Mouse (Mus musculus): ENCODE measurements around the gene Higd1c. TPM values are rescaled to one million over a fixed set of nuclear protein-coding genes. Genes with fewer than 3 reads are reported as not detected.

Gene Higd1c
- polyA plus RNA-seq, 1 experiment from 2014 or later: not detected

GRCm38 (mm10) chr15:100433234-100433633 lies 68.9 kb downstream of the Higd1c start:
- no peak for ATAC-seq
- Histone ChIP-seq H3K27me3 (no peaks in the 10 kb centered on the region), H3K9me3 (replicated peaks) (no peaks in the 10 kb centered on the region), H3K4me2 (no peak overlapping the region), H3K9ac (no peak overlapping the region), H3K36me3 (ENCODE audit: poor library complexity, severe bottlenecking) (no peaks in the 10 kb centered on the region), H3K4me3 (no peak overlapping the region), H3K4me1 (no peaks in the 10 kb centered on the region), H3K27ac (no peak overlapping the region)
- 70% methylated on average over 4 of the region's 4 CpGs for WGBS

Other genes starting within 250 kb of the Higd1c start
- 25.8 and 27.8 TPM in 2 replicates for gene Atf1, start 136.7 kb upstream of the Higd1c start, polyA plus RNA-seq (2015; fragmentation: Nextera tagmentation; extraction: Ambion mirVana)
- gene Tmprss12, start 83.7 kb upstream of the Higd1c start, polyA plus RNA-seq (2015; fragmentation: Nextera tagmentation; extraction: Ambion mirVana): not detected in 2 replicates
- 3.2 and 4.6 TPM in 2 replicates for gene Mettl7a1, start 60.4 kb upstream of the Higd1c start, polyA plus RNA-seq (2015; fragmentation: Nextera tagmentation; extraction: Ambion mirVana)
- gene Mettl7a3, start 29.6 kb upstream of the Higd1c start, polyA plus RNA-seq (2015; fragmentation: Nextera tagmentation; extraction: Ambion mirVana): not detected in 2 replicates
- gene Methig1, start 11.4 kb upstream of the Higd1c start, polyA plus RNA-seq (2015; fragmentation: Nextera tagmentation; extraction: Ambion mirVana): not detected in 2 replicates
- not detected in 2 replicates for gene Mettl7a2, start 11.3 kb upstream of the Higd1c start, polyA plus RNA-seq (2015; fragmentation: Nextera tagmentation; extraction: Ambion mirVana)
- 0.06 TPM in 1 of 2 replicates, not detected in the other for gene Gm5475, start 57.6 kb downstream of the Higd1c start, polyA plus RNA-seq (2015; fragmentation: Nextera tagmentation; extraction: Ambion mirVana)
- gene Slc11a2, start 60.5 kb downstream of the Higd1c start, polyA plus RNA-seq (2015; fragmentation: Nextera tagmentation; extraction: Ambion mirVana): 21.3 and 22.1 TPM in 2 replicates
- 44.7 and 50.3 TPM in 2 replicates for gene Letmd1, start 104.5 kb downstream of the Higd1c start, polyA plus RNA-seq (2015; fragmentation: Nextera tagmentation; extraction: Ambion mirVana)
- 34.7 and 39.2 TPM in 2 replicates for gene Csrnp2, start 130.9 kb downstream of the Higd1c start, polyA plus RNA-seq (2015; fragmentation: Nextera tagmentation; extraction: Ambion mirVana)
- 35.2 and 38.3 TPM in 2 replicates for gene Tfcp2, start 187.5 kb downstream of the Higd1c start, polyA plus RNA-seq (2015; fragmentation: Nextera tagmentation; extraction: Ambion mirVana)
- gene Pou6f1, start 235.4 kb downstream of the Higd1c start, polyA plus RNA-seq (2015; fragmentation: Nextera tagmentation; extraction: Ambion mirVana): 36.4 and 37.5 TPM in 2 replicates

Data from forebrain, embryonic 13.5 days (tissue).